Mouse (Mus musculus): ENCODE data around the gene Smpd2. TPM values are rescaled to one million over a fixed set of nuclear protein-coding genes. Genes with fewer than 3 reads are reported as not detected.

The Smpd2 gene
- polyA plus RNA-seq (2012; rRNA removed): 49.9 and 121 TPM in 2 replicates

DNA sequence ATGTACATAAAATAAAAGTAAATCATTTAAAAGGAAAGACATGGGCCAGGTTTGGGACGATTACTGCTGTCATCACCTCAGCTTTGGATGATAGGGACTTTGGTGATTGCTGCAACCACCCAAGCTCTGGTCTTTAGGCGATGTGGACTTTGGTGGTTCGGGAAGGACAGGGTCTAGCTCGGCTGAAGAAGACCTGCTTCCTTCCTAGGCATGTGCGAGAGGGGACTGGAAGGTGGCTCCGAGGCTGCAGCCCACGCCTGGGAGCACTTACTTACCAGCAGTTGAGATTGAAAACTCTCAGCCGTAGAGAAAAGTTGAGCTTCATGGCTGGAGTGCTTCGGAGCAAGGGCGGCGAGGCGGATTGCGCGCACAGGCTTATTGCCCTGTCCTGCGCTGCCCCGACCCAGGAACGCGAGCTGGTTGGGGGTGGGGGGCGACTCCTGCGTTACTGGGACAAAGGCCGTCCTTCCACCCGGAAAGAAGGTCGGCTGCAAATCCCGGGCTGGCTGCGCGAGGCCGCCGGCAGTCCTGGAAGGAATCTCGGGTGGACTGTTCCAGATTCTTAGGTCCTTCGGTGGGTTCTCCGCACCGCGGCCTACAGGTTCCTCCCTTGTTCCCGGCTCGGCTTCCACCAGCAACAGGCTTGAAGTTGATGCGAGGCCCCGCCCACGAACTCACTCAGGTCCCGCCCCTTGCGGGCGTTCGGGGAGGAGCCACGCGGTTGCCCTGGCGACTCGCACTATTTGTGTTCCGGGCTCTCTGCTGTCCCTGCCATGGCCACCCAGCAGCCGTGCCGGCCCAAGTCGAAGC, at the start of gene Smpd2, which contains the start of gene Ppil6:
Gene Smpd2 (minus strand): TSS at position 662 of the 810 bp plus-strand sequence.
Gene Ppil6 (plus strand): TSS at position 732 of the 810 bp plus-strand sequence.
- Histone ChIP-seq H3K36me3 (ENCODE audit: control insufficient read depth, insufficient read depth, low read length) (peaks cover 27% of the 10 kb centered on the region), H3K4me3 (ENCODE audit: low read depth, low read length) (peak within 1 kb of the TSS; percentile 85), H3K27me3 (ENCODE audit: control insufficient read depth, insufficient read depth, low read length) (no peaks in the 10 kb centered on the region), H3K4me1 (ENCODE audit: control insufficient read depth, insufficient read depth, insufficient read length, low read length) (peaks cover 19% of the 10 kb centered on the region), H3K27ac (ENCODE audit: insufficient read depth, low read depth, low read length) (peak within 1 kb of the TSS; percentile 87)
- TF ChIP-seq POLR2A (IDR thresholded peaks at IDR 0.05; ENCODE audit: low read depth, low read length) (peak; percentile 92), CTCF (IDR thresholded peaks at IDR 0.05; ENCODE audit: extremely low read depth, insufficient read length, insufficient replicate concordance, low read depth, low read length) (no peak)
- WGBS: under 1% methylated on average over 50 of the region's 50 CpGs

GRCm38 (mm10) chr10:41538986-41539385, 48.8 kb upstream of the Smpd2 start:
- Histone ChIP-seq H3K4me3 (ENCODE audit: low read depth, low read length) (no peak overlapping the region), H3K36me3 (ENCODE audit: control insufficient read depth, insufficient read depth, low read length) (peaks cover 3% of the 10 kb centered on the region; the same call in 1 of the 2 replicates), H3K27ac (ENCODE audit: insufficient read depth, low read depth, low read length) (no peak overlapping the region), H3K4me1 (ENCODE audit: control insufficient read depth, insufficient read depth, insufficient read length, low read length) (no peaks in the 10 kb centered on the region), H3K27me3 (ENCODE audit: control insufficient read depth, insufficient read depth, low read length) (no peaks in the 10 kb centered on the region)
- no peak for TF ChIP-seq CTCF (IDR thresholded peaks at IDR 0.05; ENCODE audit: extremely low read depth, insufficient read length, insufficient replicate concordance, low read depth, low read length)
- TF ChIP-seq POLR2A (IDR thresholded peaks at IDR 0.05; ENCODE audit: low read depth, low read length): no peak
- WGBS: 93% methylated on average over 4 of the region's 4 CpGs

GRCm38 (mm10) chr10:41537983-41538330, 47.8 kb upstream of the Smpd2 start:
- no peak for TF ChIP-seq POLR2A (IDR thresholded peaks at IDR 0.05; ENCODE audit: low read depth, low read length)
- TF ChIP-seq CTCF (IDR thresholded peaks at IDR 0.05; ENCODE audit: extremely low read depth, insufficient read length, insufficient replicate concordance, low read depth, low read length): no peak
- WGBS: 90% methylated on average over 3 of the region's 3 CpGs

DNA sequence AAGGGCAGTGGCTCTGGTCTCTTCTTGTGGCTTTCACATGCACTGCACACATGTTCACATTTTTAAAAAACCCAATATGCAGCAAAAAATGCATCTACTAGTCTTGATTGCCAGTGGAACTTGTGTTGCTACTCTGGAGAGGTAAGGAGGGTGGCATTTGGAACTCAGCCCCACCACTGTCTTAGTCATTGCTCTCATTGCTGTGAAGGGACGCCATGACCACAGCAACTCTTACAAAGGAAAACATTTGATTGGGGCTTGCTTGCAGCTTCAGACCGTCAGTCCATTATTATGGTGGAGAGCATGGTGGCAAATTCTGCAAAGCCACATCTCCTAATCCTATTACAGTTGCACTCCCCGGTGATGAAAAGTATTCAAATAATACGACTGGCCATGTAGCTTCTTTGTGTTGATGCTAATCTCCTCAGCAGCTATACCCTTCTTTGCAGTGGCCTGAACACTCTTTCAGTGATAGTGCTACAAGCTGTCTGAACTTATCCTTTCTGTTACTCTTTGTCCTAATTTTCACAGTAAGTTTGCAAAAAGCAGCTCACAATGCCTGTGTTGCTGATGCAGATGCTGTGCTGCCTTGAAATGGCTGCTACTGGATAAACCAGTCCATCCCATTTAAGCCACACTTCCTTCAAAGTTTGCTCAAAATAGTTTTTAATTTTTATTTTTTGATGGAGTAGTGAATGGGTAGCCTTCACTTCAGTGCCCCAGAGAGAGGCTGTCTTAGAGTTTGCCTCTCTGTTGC, 47.2 kb upstream of the Smpd2 start:
- Histone ChIP-seq H3K4me1 (ENCODE audit: control insufficient read depth, insufficient read depth, insufficient read length, low read length) (no peaks in the 10 kb centered on the region), H3K27me3 (ENCODE audit: control insufficient read depth, insufficient read depth, low read length) (no peaks in the 10 kb centered on the region), H3K27ac (ENCODE audit: insufficient read depth, low read depth, low read length) (no peak overlapping the region), H3K36me3 (ENCODE audit: control insufficient read depth, insufficient read depth, low read length) (peaks cover 14% of the 10 kb centered on the region), H3K4me3 (ENCODE audit: low read depth, low read length) (no peak overlapping the region)
- WGBS: 94% methylated on average over 4 of the region's 4 CpGs
- no peak for TF ChIP-seq POLR2A (IDR thresholded peaks at IDR 0.05; ENCODE audit: low read depth, low read length)
- TF ChIP-seq CTCF (IDR thresholded peaks at IDR 0.05; ENCODE audit: extremely low read depth, insufficient read length, insufficient replicate concordance, low read depth, low read length): no peak

More at GRCm38 (mm10) chr10:41537983-41538330, 47.8 kb upstream of the Smpd2 start:
- Histone ChIP-seq H3K4me3 (ENCODE audit: low read depth, low read length) (no peak overlapping the region), H3K36me3 (ENCODE audit: control insufficient read depth, insufficient read depth, low read length) (peaks cover 9% of the 10 kb centered on the region), H3K27me3 (ENCODE audit: control insufficient read depth, insufficient read depth, low read length) (no peaks in the 10 kb centered on the region), H3K4me1 (ENCODE audit: control insufficient read depth, insufficient read depth, insufficient read length, low read length) (no peaks in the 10 kb centered on the region), H3K27ac (ENCODE audit: insufficient read depth, low read depth, low read length) (no peak overlapping the region)

GRCm38 (mm10) chr10:41536714-41537113, 46.5 kb upstream of the Smpd2 start:
- H3K27me3 ChIP-seq (ENCODE audit: control insufficient read depth, insufficient read depth, low read length): no peaks in the 10 kb centered on the region
- peaks cover 16% of the 10 kb centered on the region for H3K36me3 ChIP-seq (ENCODE audit: control insufficient read depth, insufficient read depth, low read length)
- WGBS: 72% methylated on average over 1 of the region's 1 CpGs
- H3K4me3 ChIP-seq (ENCODE audit: low read depth, low read length): no peak overlapping the region
- TF ChIP-seq CTCF (IDR thresholded peaks at IDR 0.05; ENCODE audit: extremely low read depth, insufficient read length, insufficient replicate concordance, low read depth, low read length) (no peak), POLR2A (IDR thresholded peaks at IDR 0.05; ENCODE audit: low read depth, low read length) (no peak)
- no peaks in the 10 kb centered on the region for H3K4me1 ChIP-seq (ENCODE audit: control insufficient read depth, insufficient read depth, insufficient read length, low read length)
- H3K27ac ChIP-seq (ENCODE audit: insufficient read depth, low read depth, low read length): no peak overlapping the region

DNA sequence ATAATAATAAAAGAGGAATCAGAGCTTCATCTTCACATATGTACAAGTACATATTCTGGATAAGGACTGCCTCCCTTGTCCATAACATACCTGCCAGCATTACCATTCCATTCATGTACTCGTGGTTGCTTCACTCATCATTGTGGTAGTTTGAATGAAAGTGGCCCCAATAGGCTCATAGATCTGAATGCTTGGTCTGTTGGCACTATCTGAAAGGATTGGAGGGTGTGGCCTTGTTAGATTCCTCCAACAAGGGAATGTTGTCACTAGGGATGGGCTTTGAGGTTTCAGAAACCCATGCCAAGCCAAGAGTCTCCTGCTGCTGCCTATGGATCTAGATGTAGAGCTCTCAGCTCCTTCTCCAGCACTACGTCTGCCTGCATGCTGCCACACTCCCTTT, 45.8 kb upstream of the Smpd2 start:
- TF ChIP-seq CTCF (IDR thresholded peaks at IDR 0.05; ENCODE audit: extremely low read depth, insufficient read length, insufficient replicate concordance, low read depth, low read length) (no peak), POLR2A (IDR thresholded peaks at IDR 0.05; ENCODE audit: low read depth, low read length) (no peak)
- no peaks in the 10 kb centered on the region for H3K4me1 ChIP-seq (ENCODE audit: control insufficient read depth, insufficient read depth, insufficient read length, low read length)
- H3K36me3 ChIP-seq (ENCODE audit: control insufficient read depth, insufficient read depth, low read length): peaks cover 20% of the 10 kb centered on the region
- H3K4me3 ChIP-seq (ENCODE audit: low read depth, low read length): no peak overlapping the region
- WGBS: 88% methylated on average over 2 of the region's 2 CpGs
- H3K27ac ChIP-seq (ENCODE audit: insufficient read depth, low read depth, low read length): no peak overlapping the region
- no peaks in the 10 kb centered on the region for H3K27me3 ChIP-seq (ENCODE audit: control insufficient read depth, insufficient read depth, low read length)

- no peak for TF ChIP-seq POLR2A (IDR thresholded peaks at IDR 0.05; ENCODE audit: low read depth, low read length)
- no peak for TF ChIP-seq CTCF (IDR thresholded peaks at IDR 0.05; ENCODE audit: extremely low read depth, insufficient read length, insufficient replicate concordance, low read depth, low read length)
- Histone ChIP-seq H3K27me3 (ENCODE audit: control insufficient read depth, insufficient read depth, low read length) (no peaks in the 10 kb centered on the region), H3K36me3 (ENCODE audit: control insufficient read depth, insufficient read depth, low read length) (peaks cover 57% of the 10 kb centered on the region), H3K27ac (ENCODE audit: insufficient read depth, low read depth, low read length) (no peak overlapping the region), H3K4me3 (ENCODE audit: low read depth, low read length) (no peak overlapping the region), H3K4me1 (ENCODE audit: control insufficient read depth, insufficient read depth, insufficient read length, low read length) (no peaks in the 10 kb centered on the region)
- WGBS: 84% methylated on average over 5 of the region's 5 CpGs
Observed at GRCm38 (mm10) chr10:41529972-41530371, 39.8 kb upstream of the Smpd2 start.
